Mouse (Mus musculus): ENCODE measurements around the gene A730061H03Rik.

DNA sequence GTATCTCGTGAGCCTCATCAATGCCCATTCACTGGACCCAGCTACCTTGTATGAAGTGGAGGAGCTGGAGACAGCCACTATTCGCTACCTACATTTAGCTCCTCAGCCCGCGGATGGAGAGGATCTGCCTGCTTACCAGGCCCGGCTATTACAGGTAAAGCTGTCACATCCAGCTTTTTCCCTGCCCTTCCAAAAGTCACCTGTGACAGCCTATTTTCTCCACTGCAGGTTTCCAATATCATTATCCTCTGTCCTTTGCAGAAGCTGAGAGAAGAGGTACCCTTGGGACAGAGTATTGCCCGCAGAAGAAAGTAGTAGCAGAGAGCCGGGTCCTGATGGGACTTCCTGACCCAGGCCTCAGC lies 43.0 kb upstream of the A730061H03Rik start, which contains the start of gene Irf9:
- TF ChIP-seq TAL1 (IDR thresholded peaks at IDR 0.05; ENCODE audit: low read length), result no peak
- TF ChIP-seq GATA1 (IDR thresholded peaks at IDR 0.05; ENCODE audit: low read length), result no peak

All from erythroblast, embryonic 14.5 days (primary cell).